In genomic region chr9:20889185-20890141, GRCm38 (mm10) we compare ENCODE assay signal across 8 mouse cellular contexts. TPM values are rescaled to one million over a fixed set of nuclear protein-coding genes. Genes with fewer than 3 reads are reported as not detected.
DNase-seq lines count a peak whose midpoint lies in the region; ATAC-seq and TF ChIP-seq lines count a peak whose summit lies in the region.

No protein-coding gene starts in this region.

- H3K27me3 ChIP-seq in heart, embryonic 14.5 days (ENCODE audit: control insufficient read depth, insufficient read depth, low read length), result no peaks in the 10 kb centered on the region
- no peaks in the 10 kb centered on the region for H3K27me3 ChIP-seq in hindbrain, embryonic 15.5 days
- H3K27me3 ChIP-seq in midbrain, embryonic 13.5 days, result no peaks in the 10 kb centered on the region
- no peaks in the 10 kb centered on the region for H3K27me3 ChIP-seq in kidney, adult 2 months (replicated peaks; ENCODE audit: control insufficient read depth, insufficient read depth, low read length)

- H3K36me3 ChIP-seq in heart, embryonic 14.5 days (ENCODE audit: control insufficient read depth, insufficient read depth, low read length), result peaks cover 52% of the 10 kb centered on the region
- H3K36me3 ChIP-seq in hindbrain, embryonic 15.5 days, result peaks cover 51% of the 10 kb centered on the region
- peaks cover 53% of the 10 kb centered on the region for H3K36me3 ChIP-seq in midbrain, embryonic 13.5 days
- peaks cover 4% of the 10 kb centered on the region for H3K36me3 ChIP-seq in kidney, adult 2 months (ENCODE audit: control insufficient read depth, insufficient read depth, low read length)

- peak overlapping the region; percentile 92 for H3K9ac ChIP-seq in heart, embryonic 14.5 days (ENCODE audit: low read length)
- H3K9ac ChIP-seq in hindbrain, embryonic 15.5 days, result no peak overlapping the region
- no peak overlapping the region for H3K9ac ChIP-seq in midbrain, embryonic 13.5 days (replicated peaks)

- no peak for TF ChIP-seq POLR2A in kidney, adult 2 months (IDR thresholded peaks at IDR 0.05; ENCODE audit: low read depth, low read length)

- intact Hi-C loops in heart, postnatal 10 days (cut with DNase I), result no loop called here

- no peak for ATAC-seq in heart, embryonic 14.5 days (ENCODE audit: insufficient number of reproducible peaks, insufficient read depth, low FRiP score, low read depth)
- ATAC-seq in hindbrain, embryonic 15.5 days (ENCODE audit: low FRiP score, low read depth), result no peak
- no peak for ATAC-seq in midbrain, embryonic 13.5 days
- no peak for ATAC-seq in inflammation-experienced regulatory T-cells, adult 6 months

- no peak overlapping the region for H3K27ac ChIP-seq in heart, embryonic 14.5 days (replicated peaks in 1 of 2; ENCODE audit: control insufficient read depth in 1 of 2, insufficient read depth in 1 of 2, low read depth in 2 of 2, low read length in 2 of 2)
- no peak overlapping the region for H3K27ac ChIP-seq in hindbrain, embryonic 15.5 days (replicated peaks)
- no peak overlapping the region for H3K27ac ChIP-seq in midbrain, embryonic 13.5 days
- H3K27ac ChIP-seq in kidney, adult 2 months (ENCODE audit: insufficient read depth, low read depth, low read length), result no peak overlapping the region

- H3K4me3 ChIP-seq in heart, embryonic 14.5 days (ENCODE audit: control insufficient read depth in 1 of 2, insufficient read depth in 1 of 2, low read depth in 1 of 2, low read length in 2 of 2), result peak overlapping the region in 1 of 2 experiments; percentile 95; a peak in 2 of 4 replicates
- H3K4me3 ChIP-seq in hindbrain, embryonic 15.5 days, result peak overlapping the region; percentile 81; the same call in 1 of the 2 replicates
- peak overlapping the region; percentile 8; the same call in 1 of the 2 replicates for H3K4me3 ChIP-seq in midbrain, embryonic 13.5 days (replicated peaks)
- no peak overlapping the region for H3K4me3 ChIP-seq in kidney, adult 2 months (ENCODE audit: insufficient read depth, low read depth, low read length)

- H3K4me1 ChIP-seq in heart, embryonic 14.5 days (ENCODE audit: control insufficient read depth in 2 of 2, insufficient read depth in 2 of 2, low read length in 2 of 2), result peaks cover 7 to 10% of the 10 kb centered on the region in 2 experiments
- peaks cover 16% of the 10 kb centered on the region for H3K4me1 ChIP-seq in hindbrain, embryonic 15.5 days (replicated peaks)
- peaks cover 13% of the 10 kb centered on the region for H3K4me1 ChIP-seq in midbrain, embryonic 13.5 days (replicated peaks)
- H3K4me1 ChIP-seq in kidney, adult 2 months (ENCODE audit: control insufficient read depth, insufficient read depth, low read length), result peaks cover 2% of the 10 kb centered on the region; the same call in 1 of the 2 replicates

- H3K9me3 ChIP-seq in heart, embryonic 14.5 days (ENCODE audit: control insufficient read depth, low read length), result no peaks in the 10 kb centered on the region
- H3K9me3 ChIP-seq in hindbrain, embryonic 15.5 days, result no peaks in the 10 kb centered on the region
- H3K9me3 ChIP-seq in midbrain, embryonic 13.5 days, result no peaks in the 10 kb centered on the region

- H3K4me2 ChIP-seq in heart, embryonic 14.5 days (ENCODE audit: low read length), result peak overlapping the region; percentile 93
- H3K4me2 ChIP-seq in hindbrain, embryonic 15.5 days, result peak overlapping the region; percentile 78
- H3K4me2 ChIP-seq in midbrain, embryonic 13.5 days (replicated peaks), result peak overlapping the region; percentile 96

- no peak for TF ChIP-seq CTCF in kidney, adult 2 months (conservative IDR thresholded peaks at IDR 0.05; ENCODE audit: insufficient read depth, insufficient read length, low read depth, low read length)

- WGBS in heart, embryonic 14.5 days, result 77% methylated on average over 29 of the region's 29 CpGs
- WGBS in hindbrain, embryonic 15.5 days, result 88% methylated on average over 29 of the region's 29 CpGs
- WGBS in midbrain, embryonic 13.5 days, result 89% methylated on average over 29 of the region's 29 CpGs
- 80% methylated on average over 29 of the region's 29 CpGs for WGBS in kidney, adult 2 months

- no peak for DNase-seq in heart, postnatal 10 days
- peak; percentile 85 for DNase-seq in MEL-GATA-1-ER (ENCODE audit: extremely low read depth, low read depth)
- DNase-seq in frontal cortex, postnatal 10 days (ENCODE audit: low spot score in 2 of 2), result no peak
- DNase-seq in kidney, adult 2 months, result no peak

RNA-seq across cellular contexts. Expression of gene Ppan, which starts 1.5 kb away (rescaled TPM):
- polyA plus RNA-seq in heart, embryonic 14.5 days (2014; fragmentation: Nextera tagmentation; extraction: Ambion mirVana), result 28.2 and 30.0 TPM in 2 replicates
- total RNA-seq in heart, postnatal 10 days (2021), result 10 to 100 TPM; 13.2 to 13.9 TPM
- 46.3 and 47.5 TPM in 2 replicates for polyA plus RNA-seq in hindbrain, embryonic 15.5 days (2015; fragmentation: Nextera tagmentation; extraction: Ambion mirVana)
- polyA plus RNA-seq in midbrain, embryonic 13.5 days (2015; fragmentation: Nextera tagmentation; extraction: Ambion mirVana), result 49.2 and 49.5 TPM in 2 replicates
- 10 to 100 TPM; 16.1 to 28.8 (median 24.2) TPM for polyA plus RNA-seq in inflammation-experienced regulatory T-cells, adult 6 months (2017; shearing (Covaris generic))
- 28.3 and 31.2 TPM in 2 replicates for polyA plus RNA-seq in kidney, adult 2 months (2012; rRNA removed)

RNA-seq across cellular contexts. Expression of gene Eif3g, which starts 9.0 kb away (rescaled TPM):
- 188 and 202 TPM in 2 replicates for polyA plus RNA-seq in heart, embryonic 14.5 days (2014; fragmentation: Nextera tagmentation; extraction: Ambion mirVana)
- total RNA-seq in heart, postnatal 10 days (2021), result 100 to 1,000 TPM; 109 to 113 TPM
- polyA plus RNA-seq in hindbrain, embryonic 15.5 days (2015; fragmentation: Nextera tagmentation; extraction: Ambion mirVana), result 249 and 256 TPM in 2 replicates
- 273 and 291 TPM in 2 replicates for polyA plus RNA-seq in midbrain, embryonic 13.5 days (2015; fragmentation: Nextera tagmentation; extraction: Ambion mirVana)
- 100 to 1,000 TPM; 159 to 219 (median 191) TPM for polyA plus RNA-seq in inflammation-experienced regulatory T-cells, adult 6 months (2017; shearing (Covaris generic))
- 93.1 and 116 TPM in 2 replicates for polyA plus RNA-seq in kidney, adult 2 months (2012; rRNA removed)

RNA-seq across cellular contexts. Expression of gene Angptl6, which starts 9.9 kb away (rescaled TPM):
- polyA plus RNA-seq in heart, embryonic 14.5 days (2014; fragmentation: Nextera tagmentation; extraction: Ambion mirVana), result 1.9 and 2.7 TPM in 2 replicates
- 1 to 10 TPM; 1.7 to 1.8 TPM for total RNA-seq in heart, postnatal 10 days (2021)
- polyA plus RNA-seq in hindbrain, embryonic 15.5 days (2015; fragmentation: Nextera tagmentation; extraction: Ambion mirVana), result 14.7 and 15.1 TPM in 2 replicates
- 8.0 and 10.4 TPM in 2 replicates for polyA plus RNA-seq in midbrain, embryonic 13.5 days (2015; fragmentation: Nextera tagmentation; extraction: Ambion mirVana)
- polyA plus RNA-seq in inflammation-experienced regulatory T-cells, adult 6 months (2017; shearing (Covaris generic)), result 1 to 10 TPM in 1 of 3 experiments, under 1 TPM in 2; 0.27 to 1.9 (median 0.63) TPM
- polyA plus RNA-seq in kidney, adult 2 months (2012; rRNA removed), result 3.6 and 4.0 TPM in 2 replicates

RNA-seq across cellular contexts. Expression of gene A230050P20Rik, which starts 21.0 kb away (rescaled TPM):
- polyA plus RNA-seq in heart, embryonic 14.5 days (2014; fragmentation: Nextera tagmentation; extraction: Ambion mirVana), result 4.5 and 5.9 TPM in 2 replicates
- total RNA-seq in heart, postnatal 10 days (2021), result 1 to 10 TPM; 6.5 to 7.2 TPM
- polyA plus RNA-seq in hindbrain, embryonic 15.5 days (2015; fragmentation: Nextera tagmentation; extraction: Ambion mirVana), result 12.9 and 13.2 TPM in 2 replicates
- polyA plus RNA-seq in midbrain, embryonic 13.5 days (2015; fragmentation: Nextera tagmentation; extraction: Ambion mirVana), result 0.94 and 1.1 TPM in 2 replicates
- 10 to 100 TPM in 2 of 3 experiments, 1 to 10 TPM in 1; 9.9 to 16.8 (median 14.3) TPM for polyA plus RNA-seq in inflammation-experienced regulatory T-cells, adult 6 months (2017; shearing (Covaris generic))
- polyA plus RNA-seq in kidney, adult 2 months (2012; rRNA removed), result 31.7 and 40.3 TPM in 2 replicates
